Comparison of ENCODE assay signal across 10 mouse cellular contexts in genomic region chr5:101854667-101855066, GRCm38 (mm10).
A peak's percentile ranks its signal among the peaks of the same experiment; 100 is the strongest.
DNase-seq lines count a peak whose midpoint lies in the region; ATAC-seq and TF ChIP-seq lines count a peak whose summit lies in the region.
"Had no signal": no experiment of that assay in that cellular context is flagged by ENCODE, and none has a peak within 500 bp of the region (broad histone marks: within the 10 kb centered on the region; RNA-seq: fewer than 3 reads in every experiment).

No protein-coding gene starts in this region.

- WGBS in liver, embryonic 11.5 days, result 83% methylated on average over 7 of the region's 7 CpGs
- WGBS in intestine, embryonic 15.5 days, result 90% methylated on average over 7 of the region's 7 CpGs
- WGBS in small intestine, adult 2 months, result 80% methylated on average over 7 of the region's 7 CpGs
- WGBS in midbrain, embryonic 11.5 days, result 87% methylated on average over 7 of the region's 7 CpGs

- H3K9me3 ChIP-seq in liver, embryonic 11.5 days (ENCODE audit: control insufficient read depth, low read length), result no peaks in the 10 kb centered on the region
- no peaks in the 10 kb centered on the region for H3K9me3 ChIP-seq in intestine, embryonic 15.5 days
- H3K9me3 ChIP-seq in midbrain, embryonic 11.5 days (ENCODE audit: control insufficient read depth, low read length), result no peaks in the 10 kb centered on the region
- H3K9me3 ChIP-seq: heart, embryonic 13.5 days; megakaryocyte, embryonic 14.5 days had no signal

- H3K4me3 ChIP-seq in liver, embryonic 11.5 days (ENCODE audit: low read depth, low read length), result no peak overlapping the region
- H3K4me3 ChIP-seq in intestine, embryonic 15.5 days (replicated peaks), result no peak overlapping the region
- no peak overlapping the region for H3K4me3 ChIP-seq in small intestine, adult 2 months (ENCODE audit: low read depth, low read length)
- H3K4me3 ChIP-seq in midbrain, embryonic 11.5 days (ENCODE audit: low read depth, low read length), result no peak overlapping the region
- H3K4me3 ChIP-seq: heart, embryonic 13.5 days; megakaryocyte, embryonic 14.5 days had no signal

- H3K27me3 ChIP-seq in liver, embryonic 11.5 days (replicated peaks; ENCODE audit: control insufficient read depth, insufficient read depth, low read length), result no peaks in the 10 kb centered on the region
- H3K27me3 ChIP-seq in intestine, embryonic 15.5 days (replicated peaks), result no peaks in the 10 kb centered on the region
- H3K27me3 ChIP-seq in small intestine, adult 2 months (ENCODE audit: control insufficient read depth, insufficient read depth, low read length), result no peaks in the 10 kb centered on the region
- H3K27me3 ChIP-seq in midbrain, embryonic 11.5 days (ENCODE audit: control insufficient read depth, insufficient read depth, low read length), result no peaks in the 10 kb centered on the region
- H3K27me3 ChIP-seq: heart, embryonic 13.5 days; megakaryocyte, embryonic 14.5 days had no signal

- H3K4me1 ChIP-seq in liver, embryonic 11.5 days (replicated peaks; ENCODE audit: control insufficient read depth, insufficient read depth, low read length), result no peaks in the 10 kb centered on the region
- H3K4me1 ChIP-seq in intestine, embryonic 15.5 days (replicated peaks), result no peaks in the 10 kb centered on the region
- no peaks in the 10 kb centered on the region for H3K4me1 ChIP-seq in small intestine, adult 2 months (ENCODE audit: control insufficient read depth, insufficient read depth, insufficient read length, low read length)
- H3K4me1 ChIP-seq in midbrain, embryonic 11.5 days (ENCODE audit: control insufficient read depth, insufficient read depth, low read length), result no peaks in the 10 kb centered on the region
- H3K4me1 ChIP-seq: heart, embryonic 13.5 days; megakaryocyte, embryonic 14.5 days had no signal

- peak; percentile 9 for DNase-seq in embryo, embryonic 10.5 days (ENCODE audit: low spot score)
- no peak for DNase-seq in embryo, embryonic 9.5 days (ENCODE audit: extremely low spot score)
- peak; percentile 29 for DNase-seq in liver
- no peak for DNase-seq in liver, embryonic 11.5 days (ENCODE audit: low spot score)
- no peak for DNase-seq in gastrocnemius, postnatal 25 days
- DNase-seq in midbrain, embryonic 11.5 days (ENCODE audit: low spot score, missing footprints), result no peak

- peaks cover 40% of the 10 kb centered on the region for H3K36me3 ChIP-seq in liver, embryonic 11.5 days (ENCODE audit: control insufficient read depth, insufficient read depth, low read length)
- peaks cover 48% of the 10 kb centered on the region for H3K36me3 ChIP-seq in intestine, embryonic 15.5 days
- H3K36me3 ChIP-seq in small intestine, adult 2 months (ENCODE audit: control insufficient read depth, insufficient read depth, low read length), result peaks cover 31% of the 10 kb centered on the region
- H3K36me3 ChIP-seq in midbrain, embryonic 11.5 days (ENCODE audit: control insufficient read depth, insufficient read depth, low read length), result peaks cover 39% of the 10 kb centered on the region

- TF ChIP-seq POLR2A in small intestine, adult 2 months (IDR thresholded peaks at IDR 0.05; ENCODE audit: low read depth, low read length), result no peak

- TF ChIP-seq CTCF in small intestine, adult 2 months (IDR thresholded peaks at IDR 0.05; ENCODE audit: extremely low read depth, insufficient read length, insufficient replicate concordance, low read depth, low read length), result peak; percentile 63; the same call in 1 of the 2 replicates

- ATAC-seq in liver, embryonic 11.5 days (replicated peaks; ENCODE audit: low FRiP score), result no peak
- 0 out of 2 replicates have a peak, but pooled peaks have one; percentile 25 for ATAC-seq in intestine, embryonic 15.5 days
- no peak for ATAC-seq in midbrain, embryonic 11.5 days (ENCODE audit: low FRiP score)

- H3K27ac ChIP-seq in liver, embryonic 11.5 days (ENCODE audit: low read depth, low read length), result no peak overlapping the region
- H3K27ac ChIP-seq in intestine, embryonic 15.5 days, result no peak overlapping the region
- no peak overlapping the region for H3K27ac ChIP-seq in small intestine, adult 2 months (ENCODE audit: insufficient read depth, low read depth, low read length)
- no peak overlapping the region for H3K27ac ChIP-seq in midbrain, embryonic 11.5 days (ENCODE audit: low read depth, low read length)
- H3K27ac ChIP-seq: heart, embryonic 13.5 days had no signal

- no peak overlapping the region for H3K9ac ChIP-seq in liver, embryonic 11.5 days (ENCODE audit: low read depth, low read length)
- no peak overlapping the region for H3K9ac ChIP-seq in intestine, embryonic 15.5 days
- H3K9ac ChIP-seq in midbrain, embryonic 11.5 days (ENCODE audit: low read length), result no peak overlapping the region
- H3K9ac ChIP-seq: heart, embryonic 13.5 days had no signal

- H3K4me2 ChIP-seq in liver, embryonic 11.5 days, result no peak overlapping the region
- H3K4me2 ChIP-seq in intestine, embryonic 15.5 days (replicated peaks), result no peak overlapping the region
- H3K4me2 ChIP-seq in midbrain, embryonic 11.5 days, result no peak overlapping the region
- H3K4me2 ChIP-seq: heart, embryonic 13.5 days had no signal

Comparison
In these comparisons a context has a peak if more than half of its experiments do, and no peak if none do; other contexts are left out.
1. DNase-seq: peak in embryo, embryonic 10.5 days (single experiment) and liver (single experiment); none in embryo, embryonic 9.5 days (single experiment), liver, embryonic 11.5 days (single experiment), gastrocnemius, postnatal 25 days (single experiment) and midbrain, embryonic 11.5 days (single experiment).